Mouse (Mus musculus): ENCODE data around the gene Spdye4a. TPM values are rescaled to one million over a fixed set of nuclear protein-coding genes. Genes with fewer than 3 reads are reported as not detected.

Spdye4a gene
- polyA plus RNA-seq, 1 experiment, result not detected

GRCm38 (mm10) chr5:143177541-143178200 is 49.0 kb downstream of the Spdye4a start:
- TF ChIP-seq POLR2A (IDR thresholded peaks at IDR 0.05; ENCODE audit: low read depth, low read length) (no peak), CTCF (IDR thresholded peaks at IDR 0.05; ENCODE audit: extremely low read depth, insufficient read depth, insufficient read length, insufficient replicate concordance) (no peak)
- H3K36me3 ChIP-seq (ENCODE audit: control insufficient read depth, insufficient read depth, low read length), result peaks cover 38% of the 10 kb centered on the region

GRCm38 (mm10) chr5:143175970-143176369 is 50.7 kb downstream of the Spdye4a start:
- Histone ChIP-seq H3K27me3 (ENCODE audit: control insufficient read depth, insufficient read depth, low read length) (no peaks in the 10 kb centered on the region), H3K4me1 (ENCODE audit: control insufficient read depth, insufficient read depth, insufficient read length) (no peaks in the 10 kb centered on the region; the same call in 1 of the 2 replicates), H3K36me3 (ENCODE audit: control insufficient read depth, insufficient read depth, low read length) (peaks cover 38% of the 10 kb centered on the region), H3K27ac (ENCODE audit: insufficient read depth, low read length) (no peak overlapping the region), H3K4me3 (ENCODE audit: extremely low read depth, insufficient read depth, insufficient read length) (no peak overlapping the region)
- WGBS, result 67% methylated on average over 4 of the region's 4 CpGs
- no peak for DNase-seq (ENCODE audit: low read depth in 1 of 2, low spot score in 2 of 2)
- TF ChIP-seq POLR2A (IDR thresholded peaks at IDR 0.05; ENCODE audit: low read depth, low read length) (no peak), CTCF (IDR thresholded peaks at IDR 0.05; ENCODE audit: extremely low read depth, insufficient read depth, insufficient read length, insufficient replicate concordance) (no peak)

More at GRCm38 (mm10) chr5:143177541-143178200, 49.0 kb downstream of the Spdye4a start:
- no peak for DNase-seq (ENCODE audit: low read depth in 1 of 2, low spot score in 2 of 2)
- Histone ChIP-seq H3K4me3 (ENCODE audit: extremely low read depth, insufficient read depth, insufficient read length) (no peak overlapping the region), H3K27me3 (ENCODE audit: control insufficient read depth, insufficient read depth, low read length) (no peaks in the 10 kb centered on the region), H3K4me1 (ENCODE audit: control insufficient read depth, insufficient read depth, insufficient read length) (no peaks in the 10 kb centered on the region; the same call in 1 of the 2 replicates), H3K27ac (ENCODE audit: insufficient read depth, low read length) (no peak overlapping the region)
- WGBS, result 90% methylated on average over 3 of the region's 3 CpGs

Other genes starting within 250 kb of the Spdye4a start
- 25.9 and 32.4 TPM in 2 replicates for gene Rnf216, start 113.9 kb downstream of the Spdye4a start, polyA plus RNA-seq (2012; rRNA removed)
- gene Olfr718-ps1, start 79.3 kb downstream of the Spdye4a start, polyA plus RNA-seq (2012; rRNA removed), result not detected in 2 replicates
- 2.6 and 2.7 TPM in 2 replicates for gene Rbak, start 46.1 kb downstream of the Spdye4a start, polyA plus RNA-seq (2012; rRNA removed)
- not detected in 2 replicates for gene Spdye4b, start 45.9 kb downstream of the Spdye4a start, polyA plus RNA-seq (2012; rRNA removed)
- gene Zfp12, start 8.3 kb upstream of the Spdye4a start, polyA plus RNA-seq (2012; rRNA removed), result 9.0 and 10.0 TPM in 2 replicates
- gene Zfp316, start 43.1 kb upstream of the Spdye4a start, polyA plus RNA-seq (2012; rRNA removed), result 4.2 and 7.8 TPM in 2 replicates
- gene Zfp853, start 66.7 kb upstream of the Spdye4a start, polyA plus RNA-seq (2012; rRNA removed), result 0.91 and 1.1 TPM in 2 replicates
- 24.9 and 35.0 TPM in 2 replicates for gene E130309D02Rik, start 88.5 kb upstream of the Spdye4a start, polyA plus RNA-seq (2012; rRNA removed)
- 55.2 and 60.2 TPM in 2 replicates for gene Zdhhc4, start 102.4 kb upstream of the Spdye4a start, polyA plus RNA-seq (2012; rRNA removed)
- not detected in 2 replicates for gene Grid2ip, start 130.4 kb upstream of the Spdye4a start, polyA plus RNA-seq (2012; rRNA removed)
- gene Kdelr2, start 176.9 kb upstream of the Spdye4a start, polyA plus RNA-seq (2012; rRNA removed), result 45.1 and 63.8 TPM in 2 replicates
- 14.9 and 17.6 TPM in 2 replicates for gene Daglb, start 237.7 kb upstream of the Spdye4a start, polyA plus RNA-seq (2012; rRNA removed)

All from spleen, adult 2 months (tissue).